Mouse (Mus musculus): ENCODE results near the gene Btbd35f6.
"Not testable (repeated sequence)": the region's sequence is repeated elsewhere in the genome, so short reads cannot be mapped to it uniquely, and the experiment has no call there.

Gene Btbd35f6

GRCm38 (mm10) chrX:33956440-33956839 lies at the start of gene Btbd35f6:
Gene Btbd35f6, minus strand, starts transcription at chrX:33956540.
- DNase-seq (ENCODE audit: low read depth, low spot score), result not testable (repeated sequence)

GRCm38 (mm10) chrX:33986716-33987115 lies 30.4 kb upstream of the Btbd35f6 start, which contains the start of gene Gm21870:
Gene Gm21870, minus strand, starts transcription at chrX:33986816.
- not testable (repeated sequence) for DNase-seq (ENCODE audit: low read depth, low spot score)

DNA sequence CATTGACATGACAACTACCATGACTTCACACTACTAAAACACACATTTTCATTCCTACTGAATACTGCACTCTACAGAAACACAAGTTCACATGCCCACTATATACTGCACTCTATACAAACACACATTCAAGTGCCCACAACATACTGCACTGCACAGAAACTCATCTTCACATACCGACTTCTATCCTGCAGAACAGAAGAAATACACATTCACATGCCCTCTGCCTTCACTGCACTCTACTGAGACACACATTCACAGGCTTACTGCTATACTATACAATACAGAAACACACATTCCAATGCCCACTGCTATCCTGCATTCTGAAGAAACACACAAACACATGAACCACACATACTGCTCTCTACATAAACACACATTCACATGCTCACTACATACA lies 26.1 kb downstream of the Btbd35f6 start:
- DNase-seq (ENCODE audit: low read depth, low spot score), result not testable (repeated sequence)

DNA sequence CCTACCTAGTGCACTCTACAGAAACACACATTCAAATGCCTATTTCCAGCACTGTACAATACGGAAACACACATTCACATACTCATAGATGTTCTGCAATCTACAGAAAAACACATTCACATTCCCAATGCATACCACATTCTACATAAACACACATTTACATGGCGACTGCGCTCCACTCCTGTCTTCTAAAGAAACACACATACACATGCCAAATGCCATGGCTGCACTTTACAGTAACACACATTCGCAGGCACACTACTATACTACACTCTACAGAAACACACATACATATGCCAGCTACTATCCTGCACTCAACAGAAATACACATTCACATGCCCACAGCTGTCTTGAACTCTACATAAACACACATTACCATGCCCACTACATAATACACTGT lies 28.1 kb downstream of the Btbd35f6 start:
- DNase-seq (ENCODE audit: low read depth, low spot score), result not testable (repeated sequence)

DNA sequence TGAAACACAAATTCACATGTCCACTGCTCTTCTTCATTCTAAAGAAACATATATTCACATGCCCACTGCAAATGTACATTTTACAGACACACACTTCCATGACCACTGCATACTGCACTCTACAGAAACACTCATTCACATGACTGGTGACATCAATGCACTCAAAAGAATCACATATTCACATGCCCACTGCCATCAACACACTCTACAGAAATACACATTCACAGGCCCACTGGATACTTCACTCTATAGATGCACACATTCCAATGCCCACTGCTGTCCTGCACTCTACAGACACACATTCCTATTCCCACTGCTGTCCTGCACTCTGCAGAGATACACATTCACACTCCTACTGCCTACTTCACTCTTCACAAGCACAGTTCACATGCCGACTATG lies 30.0 kb downstream of the Btbd35f6 start:
- not testable (repeated sequence) for DNase-seq (ENCODE audit: low read depth, low spot score)

GRCm38 (mm10) chrX:33925420-33925819 lies 30.9 kb downstream of the Btbd35f6 start:
- not testable (repeated sequence) for DNase-seq (ENCODE audit: low read depth, low spot score)
